Mouse (Mus musculus) stomach, embryonic 16.5 days (tissue): ENCODE data around the gene Igfbp2. TPM values are rescaled to one million over a fixed set of nuclear protein-coding genes. Genes with fewer than 3 reads are reported as not detected.
A peak's percentile ranks its signal among the peaks of the same experiment; 100 is the strongest.

Experiments used
- ATAC-seq: fragments of 200-750 bp; cut with Nextera tagmentation; 2 replicates; pipeline ENCODE4 v1.8.0; 2017; ENCODE audit warnings: moderate number of reproducible peaks, moderate TSS enrichment; ENCODE audit not compliant: insufficient read depth, low FRiP score
- H3K27ac ChIP-seq: fragments of 300-500 bp; sonication (generic); 2 replicates; pipeline ENCODE4 v1.5.1; 2014; ENCODE audit warnings: low read length
- H3K27me3 ChIP-seq: fragments of 300-500 bp; sonication (generic); 2 replicates; pipeline ENCODE4 v1.6.1; 2014; ENCODE audit warnings: low read length, control low read depth, mixed read lengths; ENCODE audit not compliant: control insufficient read depth, insufficient read depth
- H3K36me3 ChIP-seq: fragments of 300-500 bp; sonication (generic); 2 replicates; pipeline ENCODE4 v1.6.1; 2014; ENCODE audit warnings: low read length; ENCODE audit not compliant: control insufficient read depth, insufficient read depth
- H3K4me1 ChIP-seq: fragments of 300-500 bp; sonication (generic); 2 replicates; pipeline ENCODE4 v1.6.1; 2014; ENCODE audit warnings: low read length, control low read depth, mixed read lengths; ENCODE audit not compliant: control insufficient read depth, insufficient read depth
- H3K4me2 ChIP-seq: fragments of 300-500 bp; sonication (generic); 2 replicates; pipeline ENCODE4 v1.6.1; 2014; ENCODE audit warnings: low read depth, low read length, mixed read lengths
- H3K4me3 ChIP-seq: fragments of 300-500 bp; sonication (generic); replicated peaks from 2 replicates; pipeline ENCODE4 v1.5.1; 2014; ENCODE audit warnings: mild to moderate bottlenecking, low read length
- H3K9ac ChIP-seq: fragments of 300-500 bp; sonication (generic); 2 replicates; pipeline ENCODE4 v1.6.1; 2014; ENCODE audit warnings: low read length
- H3K9me3 ChIP-seq: fragments of 300-500 bp; sonication (generic); replicated peaks from 2 replicates; pipeline ENCODE4 v1.6.1; 2016; ENCODE audit warnings: low read length, control low read depth; ENCODE audit not compliant: control insufficient read depth
- whole genome bisulfite sequencing: fragments of 180-500 bp; shearing (Covaris S2); extraction: QIAGEN DNeasy Blood & Tissue Kit; methylation state at CpG from one replicate; pipeline ENCODE4 v1.1.7; 2014; 5-methylcytosine and 5-hydroxymethylcytosine counted together
- polyA plus RNA-seq: library from polyadenylated mRNA; unstranded; fragments of >200 nt; fragmentation: Nextera tagmentation; extraction: Ambion mirVana; gene quantifications from 2 replicates; pipeline ENCODE4 v1.2.1, GENCODE M21; 2015

Gene Igfbp2
- polyA plus RNA-seq: 375 and 392 TPM in 2 replicates

- Histone ChIP-seq H3K9me3 (no peaks in the 10 kb centered on the region), H3K9ac (peak within 1 kb of the TSS; percentile 81), H3K4me3 (peak within 1 kb of the TSS; percentile 69), H3K36me3 (no peaks in the 10 kb centered on the region), H3K27ac (peak within 1 kb of the TSS; percentile 76), H3K4me2 (peak within 1 kb of the TSS; percentile 94), H3K27me3 (no peaks in the 10 kb centered on the region), H3K4me1 (peaks cover 13% of the 10 kb centered on the region)
- WGBS: 2% methylated on average over 48 of the region's 58 CpGs
- ATAC-seq: peak; percentile 59; the same call in 1 of the 2 replicates
These were observed at the start of gene Igfbp2 for GRCm38 (mm10) chr1:72823751-72824706. Gene Igfbp2, plus strand, starts transcription at chr1:72824503.

GRCm38 (mm10) chr1:72778789-72779188, 45.5 kb upstream of the Igfbp2 start:
- no peak overlapping the region for H3K9ac ChIP-seq
- H3K4me2 ChIP-seq: no peak overlapping the region
- 0 out of 2 replicates have a peak overlapping the region, but pooled peaks have one; percentile 10 for H3K27ac ChIP-seq

DNA sequence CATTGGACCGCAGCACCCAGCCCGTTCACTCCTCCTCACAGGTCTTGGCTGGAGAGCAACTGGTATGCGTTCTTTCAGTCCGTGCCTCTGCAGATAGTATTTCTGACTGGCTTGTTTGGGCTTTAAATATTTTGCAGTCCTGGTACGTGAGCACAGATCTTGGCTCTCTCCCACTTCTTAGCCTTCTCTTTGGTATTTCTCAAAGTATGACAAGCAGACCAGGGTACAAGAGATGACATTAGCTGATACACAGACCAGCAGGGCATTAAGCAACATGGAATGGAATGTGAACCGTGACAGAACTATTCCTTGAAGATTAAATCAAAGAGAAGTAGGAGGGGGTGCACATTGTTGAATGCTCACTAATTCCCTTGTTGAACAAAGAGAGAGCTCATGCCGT, 43.6 kb upstream of the Igfbp2 start:
- Histone ChIP-seq H3K4me2 (no peak overlapping the region), H3K4me1 (peaks cover 2% of the 10 kb centered on the region; the same call in 1 of the 2 replicates), H3K9ac (no peak overlapping the region), H3K36me3 (no peaks in the 10 kb centered on the region), H3K27ac (no peak overlapping the region; the same call in 1 of the 2 replicates), H3K4me3 (no peak overlapping the region), H3K9me3 (no peaks in the 10 kb centered on the region), H3K27me3 (no peaks in the 10 kb centered on the region)
- peak; percentile 41; the same call in 1 of the 2 replicates for ATAC-seq
- 27% methylated on average over 7 of the region's 7 CpGs for WGBS

More at GRCm38 (mm10) chr1:72778789-72779188, 45.5 kb upstream of the Igfbp2 start:
- 19% methylated on average over 6 of the region's 6 CpGs for WGBS
- ATAC-seq: no peak; the same call in 1 of the 2 replicates
- Histone ChIP-seq H3K36me3 (no peaks in the 10 kb centered on the region), H3K27me3 (no peaks in the 10 kb centered on the region), H3K4me1 (peaks cover 2% of the 10 kb centered on the region; the same call in 1 of the 2 replicates), H3K4me3 (no peak overlapping the region), H3K9me3 (no peaks in the 10 kb centered on the region)

DNA sequence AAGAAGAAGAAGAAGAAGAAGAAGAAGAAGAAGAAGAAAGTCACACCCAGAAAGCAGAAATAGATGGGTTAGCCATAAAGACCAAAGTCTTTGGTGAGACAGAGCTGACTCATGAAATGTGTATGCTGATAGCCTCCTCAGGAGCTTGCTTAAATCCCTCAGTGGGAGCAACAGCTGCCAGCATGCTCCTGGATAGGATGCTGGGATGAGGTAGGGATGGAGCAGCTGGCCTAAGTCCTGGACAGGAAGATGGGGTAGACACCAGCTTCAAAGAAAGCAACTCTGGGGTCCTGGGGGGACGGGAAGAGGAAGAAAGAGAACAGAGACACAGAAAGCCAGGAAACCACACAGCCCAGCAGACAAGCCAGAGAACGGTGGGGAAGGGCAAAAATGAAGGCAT, 41.0 kb upstream of the Igfbp2 start:
- H3K4me2 ChIP-seq: no peak overlapping the region
- no peak overlapping the region for H3K4me3 ChIP-seq
- no peaks in the 10 kb centered on the region for H3K27me3 ChIP-seq
- H3K9me3 ChIP-seq: no peaks in the 10 kb centered on the region
- ATAC-seq: no peak
- H3K9ac ChIP-seq: no peak overlapping the region
- no peak overlapping the region for H3K27ac ChIP-seq
- no peaks in the 10 kb centered on the region for H3K36me3 ChIP-seq
- whole genome bisulfite sequencing: 62% methylated on average over 2 of the region's 2 CpGs
- peaks cover 2% of the 10 kb centered on the region; the same call in 1 of the 2 replicates for H3K4me1 ChIP-seq

DNA sequence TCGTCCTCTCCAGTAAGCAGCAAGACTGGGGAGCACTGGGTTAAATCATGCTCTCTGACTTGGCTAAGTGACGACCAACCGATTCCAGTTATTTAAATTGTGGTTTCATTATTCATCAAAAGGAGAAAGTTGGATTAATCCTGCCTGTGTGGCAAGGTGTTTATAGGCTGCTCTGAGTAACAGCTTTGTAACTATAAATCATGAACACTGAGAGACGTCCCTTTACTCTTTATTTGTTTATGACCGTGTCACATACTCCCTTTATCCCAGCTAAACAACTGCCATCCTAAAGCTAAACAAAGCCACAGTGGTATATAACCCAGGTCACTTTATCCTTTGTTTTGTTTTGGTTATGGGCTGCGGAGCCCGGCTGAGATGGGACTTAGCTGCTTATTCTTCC, 40.3 kb upstream of the Igfbp2 start:
- ATAC-seq: peak; percentile 30; the same call in 1 of the 2 replicates

DNA sequence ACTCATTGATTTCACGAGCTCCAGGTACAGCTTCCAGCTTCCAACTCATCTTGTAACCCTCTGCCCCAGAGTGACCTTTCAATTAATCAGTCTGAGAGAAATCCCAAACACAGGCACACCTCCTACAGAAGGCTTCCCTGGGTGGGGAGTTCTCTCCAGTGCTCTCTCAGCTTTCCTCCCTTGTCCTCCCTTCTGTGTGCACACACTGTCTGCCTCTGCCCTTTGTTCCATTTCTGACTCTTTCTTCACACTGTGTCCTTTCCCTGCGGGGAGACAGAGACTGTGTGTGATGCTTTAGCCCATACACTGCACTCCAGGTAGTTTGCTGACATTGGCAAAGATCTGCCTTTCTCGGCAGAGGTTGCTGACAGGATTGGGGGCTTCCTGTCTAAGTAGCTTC, 33.6 kb upstream of the Igfbp2 start:
- no peak for ATAC-seq
- 21% methylated on average over 3 of the region's 3 CpGs for WGBS

More for the DNA sequence above, 40.3 kb upstream of the Igfbp2 start:
- no peak overlapping the region for H3K4me3 ChIP-seq
- H3K27me3 ChIP-seq: no peaks in the 10 kb centered on the region
- no peaks in the 10 kb centered on the region; the same call in 1 of the 2 replicates for H3K4me1 ChIP-seq
- no peaks in the 10 kb centered on the region for H3K9me3 ChIP-seq
- no peak overlapping the region for H3K4me2 ChIP-seq
- no peaks in the 10 kb centered on the region for H3K36me3 ChIP-seq
- H3K9ac ChIP-seq: no peak overlapping the region
- H3K27ac ChIP-seq: no peak overlapping the region
- WGBS: 15% methylated on average over 7 of the region's 7 CpGs

DNA sequence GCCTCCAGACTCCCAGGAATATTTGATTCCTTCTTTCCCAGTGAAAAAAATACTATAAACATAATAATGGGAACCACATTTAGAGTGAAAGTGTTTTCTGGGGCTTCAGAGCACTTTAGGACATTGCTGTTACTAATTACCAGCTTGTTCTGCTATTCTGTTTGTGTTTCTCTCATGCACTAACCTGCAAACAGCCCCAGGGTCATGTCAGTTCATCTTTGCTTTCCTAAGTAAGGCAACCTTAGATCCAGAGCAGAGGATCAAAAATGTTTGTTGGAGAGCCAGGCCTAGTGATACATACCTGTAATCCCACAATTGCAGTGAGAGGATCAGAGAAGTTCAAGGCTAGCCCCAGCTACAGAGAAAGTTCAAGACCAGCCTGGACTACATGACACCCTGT, 32.6 kb upstream of the Igfbp2 start:
- Histone ChIP-seq H3K9ac (no peak overlapping the region), H3K4me3 (no peak overlapping the region), H3K4me1 (no peaks in the 10 kb centered on the region), H3K4me2 (no peak overlapping the region), H3K27ac (no peak overlapping the region), H3K9me3 (no peaks in the 10 kb centered on the region), H3K27me3 (no peaks in the 10 kb centered on the region), H3K36me3 (no peaks in the 10 kb centered on the region)
- ATAC-seq: no peak

More for the DNA sequence above, 33.6 kb upstream of the Igfbp2 start:
- H3K4me2 ChIP-seq: no peak overlapping the region
- no peaks in the 10 kb centered on the region for H3K27me3 ChIP-seq
- H3K4me3 ChIP-seq: no peak overlapping the region
- no peaks in the 10 kb centered on the region for H3K9me3 ChIP-seq
- H3K9ac ChIP-seq: no peak overlapping the region
- no peaks in the 10 kb centered on the region for H3K36me3 ChIP-seq
- no peak overlapping the region for H3K27ac ChIP-seq
- no peaks in the 10 kb centered on the region for H3K4me1 ChIP-seq

DNA sequence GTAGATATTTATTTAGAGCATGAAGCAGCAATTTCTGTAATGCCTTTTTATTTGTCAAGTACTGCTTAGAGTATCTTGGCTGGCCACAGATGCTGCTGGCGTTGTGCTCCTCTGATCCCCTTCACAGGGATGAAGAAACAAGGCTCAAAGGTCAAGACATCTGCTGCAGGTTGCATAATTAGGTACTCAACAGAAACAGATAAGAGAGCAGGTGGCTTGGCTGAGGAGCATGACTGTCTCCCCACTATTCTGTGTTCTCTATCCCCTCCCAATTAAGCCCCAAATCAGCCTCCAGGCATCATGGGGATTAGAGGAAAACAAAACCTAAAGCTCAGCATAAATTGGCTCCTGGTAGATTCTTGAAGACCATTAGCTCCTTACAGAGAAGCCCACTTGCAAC, 32.0 kb upstream of the Igfbp2 start:
- H3K4me3 ChIP-seq: no peak overlapping the region
- no peak overlapping the region for H3K9ac ChIP-seq
- no peak for ATAC-seq
- H3K27me3 ChIP-seq: no peaks in the 10 kb centered on the region
- no peaks in the 10 kb centered on the region for H3K9me3 ChIP-seq
- H3K4me2 ChIP-seq: no peak overlapping the region
- WGBS: 38% methylated on average over 1 of the region's 1 CpGs
- H3K4me1 ChIP-seq: no peaks in the 10 kb centered on the region
- H3K27ac ChIP-seq: no peak overlapping the region
- H3K36me3 ChIP-seq: no peaks in the 10 kb centered on the region

GRCm38 (mm10) chr1:72793230-72793629, 31.1 kb upstream of the Igfbp2 start:
- no peak for ATAC-seq
- no peaks in the 10 kb centered on the region for H3K4me1 ChIP-seq
- H3K27me3 ChIP-seq: no peaks in the 10 kb centered on the region
- no peak overlapping the region for H3K9ac ChIP-seq
- no peaks in the 10 kb centered on the region for H3K36me3 ChIP-seq
- H3K27ac ChIP-seq: no peak overlapping the region
- no peak overlapping the region for H3K4me3 ChIP-seq
- no peak overlapping the region for H3K4me2 ChIP-seq
- no peaks in the 10 kb centered on the region for H3K9me3 ChIP-seq
